Mouse (Mus musculus) cerebellum, postnatal 10 days (tissue): ENCODE measurements around the gene Gm13289.
"Not testable (repeated sequence)": the region's sequence is repeated elsewhere in the genome, so short reads cannot be mapped to it uniquely, and the experiment has no call there.

Source experiments
- DNase-seq, 2 experiments: peaks; one replicate each; pipeline ENCODE4 v3.0.0; 2021; ENCODE audit warnings: mixed read lengths in 2 of 2

Gm13289 gene

DNA sequence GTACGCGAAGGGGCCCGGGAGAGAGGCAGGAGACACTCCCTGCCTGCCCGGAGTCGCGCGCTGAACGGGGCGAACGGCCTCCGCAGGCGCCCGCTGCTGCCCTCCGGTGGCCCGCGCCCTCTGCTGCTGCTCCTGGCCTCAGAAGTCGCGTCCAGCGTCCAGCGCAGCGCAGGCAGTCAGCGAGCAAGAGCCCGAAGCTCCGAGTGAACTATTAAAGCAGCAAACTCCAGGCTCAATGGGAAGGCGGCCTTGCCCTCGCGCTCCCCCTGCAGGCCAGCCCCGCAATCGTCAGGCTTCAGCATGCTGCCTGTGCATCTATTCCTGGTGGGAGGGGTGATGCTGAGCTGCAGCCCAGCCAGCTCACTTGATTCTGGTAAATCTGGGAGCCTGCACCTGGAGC, at the start of gene Gm13289:
Gene Gm13289 (plus strand): TSS at position 301 of the 400 bp plus-strand sequence.
- not testable (repeated sequence) for DNase-seq

DNA sequence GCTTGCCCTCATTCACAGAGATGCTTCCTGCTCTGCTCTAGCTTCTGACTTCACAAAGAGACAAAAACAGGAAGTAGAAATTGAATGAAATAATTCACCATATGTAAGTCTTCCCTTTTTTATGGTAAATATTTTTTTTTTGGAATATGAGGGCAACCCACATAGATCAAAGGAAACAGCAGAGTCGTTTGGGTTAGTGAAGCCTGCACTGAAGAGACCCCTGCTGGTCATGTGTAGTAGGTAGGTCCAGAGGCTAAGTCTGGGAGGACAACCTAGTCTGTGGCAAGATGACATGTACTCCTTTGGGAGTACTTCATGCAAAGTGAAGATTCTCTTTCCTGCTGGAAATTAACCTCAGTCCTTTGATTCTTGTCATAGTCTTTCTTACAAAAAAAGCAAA, 49.4 kb upstream of the Gm13289 start:
- DNase-seq, result peak; percentile 45 to 47

DNA sequence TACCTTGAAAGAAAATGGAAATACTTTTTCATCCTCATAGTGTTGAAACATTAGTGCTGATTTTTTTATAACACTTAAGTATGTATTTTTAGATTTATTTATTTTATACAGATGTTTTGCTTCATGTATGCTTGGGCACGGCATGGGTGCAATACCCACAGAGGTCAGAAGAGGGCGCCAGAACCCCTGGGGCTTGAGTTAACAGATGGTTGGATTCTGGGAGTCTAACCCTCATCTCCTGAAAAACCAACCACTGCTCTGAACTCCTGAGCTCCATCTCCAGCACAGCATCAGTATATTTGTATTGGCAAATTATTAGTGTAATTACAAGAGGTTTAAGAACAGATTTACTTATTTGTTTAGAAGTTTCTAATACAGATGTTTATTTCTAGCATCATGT, 38.2 kb upstream of the Gm13289 start:
- peak; percentile 77 to 80 for DNase-seq

DNA sequence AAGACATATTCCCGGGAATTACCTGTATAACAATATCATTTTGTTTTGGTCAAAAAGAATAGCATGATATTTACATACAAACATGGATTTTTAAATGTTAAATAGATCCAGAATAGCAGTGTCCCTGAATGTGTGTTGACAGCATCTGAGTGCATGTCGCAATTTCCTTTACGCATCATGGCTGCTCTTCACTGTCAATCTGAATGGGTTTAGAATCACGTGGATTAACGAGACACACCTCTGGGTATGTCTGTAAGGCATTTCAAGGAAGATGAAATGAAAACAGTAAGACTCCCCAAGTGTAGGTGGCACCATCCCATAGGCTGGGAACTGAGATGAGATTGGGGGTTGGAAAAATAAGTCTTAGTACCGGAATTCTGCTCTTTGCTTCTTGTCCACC, 37.7 kb upstream of the Gm13289 start:
- no peak for DNase-seq

DNA sequence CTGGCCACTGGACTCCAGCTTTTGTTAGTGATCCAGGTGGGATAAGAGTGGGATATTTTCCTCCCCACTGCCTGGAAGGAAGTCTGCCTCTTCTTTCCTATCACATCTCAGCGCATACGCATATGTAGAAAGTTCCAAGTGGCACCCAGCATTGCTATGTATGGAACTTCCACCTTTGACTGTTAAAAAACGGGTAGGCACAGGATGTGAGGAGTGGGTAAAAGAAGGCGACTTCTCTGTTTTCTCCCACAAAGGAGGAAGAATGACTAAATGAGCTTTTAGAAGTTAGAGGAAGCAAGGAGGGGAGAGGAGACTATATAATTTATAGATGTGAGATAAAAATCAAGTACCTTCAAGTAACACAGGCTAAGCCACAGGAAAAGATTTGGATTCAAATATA, 35.3 kb upstream of the Gm13289 start:
- DNase-seq, result no peak

DNA sequence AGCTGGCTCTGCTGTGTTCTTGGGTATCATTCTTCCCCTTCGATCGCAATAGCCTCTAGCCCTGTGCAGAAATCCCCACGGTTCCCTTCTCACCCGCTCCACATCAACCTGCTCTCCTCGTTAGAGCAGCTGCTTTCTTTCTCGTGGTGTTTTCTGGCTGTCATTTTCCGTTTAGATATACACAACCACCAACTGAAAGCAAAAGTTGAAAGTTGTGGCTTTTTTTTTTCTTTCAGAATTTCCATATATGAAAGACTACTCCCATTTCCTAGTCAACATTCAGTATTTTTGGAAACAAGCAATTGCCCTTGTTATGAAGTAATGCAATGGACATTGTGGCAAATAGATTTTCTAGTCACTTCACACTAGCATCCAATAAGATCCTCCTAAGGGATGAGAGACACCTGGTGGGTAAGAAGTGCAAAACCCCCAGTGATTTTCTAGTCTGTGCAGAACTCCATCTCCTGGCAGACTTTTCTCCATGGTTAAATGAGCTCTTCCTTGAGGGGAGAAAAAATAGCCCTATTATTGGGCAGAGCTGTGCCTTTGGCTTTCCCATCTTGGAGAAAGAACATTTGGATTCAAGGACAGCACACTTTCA, 33.9 kb upstream of the Gm13289 start:
- DNase-seq, result no peak

DNA sequence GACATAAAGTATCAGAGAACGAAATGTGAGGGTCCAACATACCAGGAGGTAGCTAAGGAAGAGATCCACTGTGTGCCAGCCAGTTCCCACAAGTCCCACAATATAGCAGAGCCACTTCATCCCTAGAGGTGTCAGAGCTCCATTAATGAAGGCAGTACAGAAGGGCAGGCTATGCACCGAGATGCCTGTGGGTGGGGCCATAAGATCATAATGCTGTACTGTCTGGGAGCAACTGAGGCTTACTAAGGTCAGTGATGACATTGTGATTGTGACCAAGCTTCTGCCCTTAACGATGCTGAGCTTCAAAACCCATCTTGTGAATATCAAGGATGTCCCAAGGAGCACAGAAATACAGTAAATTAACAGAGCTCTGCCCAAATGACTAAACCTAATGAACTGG, 32.5 kb upstream of the Gm13289 start:
- peak in 1 of 2 experiments; percentile 20 for DNase-seq

DNA sequence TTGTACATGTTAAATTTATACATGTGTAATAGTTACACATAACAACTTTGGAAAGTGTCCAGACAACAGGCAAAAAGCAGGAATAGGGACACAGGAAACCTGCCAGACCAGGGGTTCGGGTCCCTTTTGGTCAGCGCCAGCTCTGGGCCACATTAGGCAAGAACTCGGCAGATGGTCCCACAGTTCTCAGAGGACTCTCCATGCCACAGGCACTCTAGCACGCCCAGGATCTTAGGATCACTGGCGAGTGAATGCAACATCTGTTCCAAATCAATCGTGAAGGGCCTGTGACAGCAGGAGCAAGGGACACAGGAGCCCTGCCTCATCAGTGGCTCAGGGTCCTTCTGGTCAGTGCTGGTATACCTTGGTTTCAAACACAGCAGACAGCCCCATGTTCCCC, 26.8 kb upstream of the Gm13289 start:
- peak in 1 of 2 experiments; percentile 15 for DNase-seq

DNA sequence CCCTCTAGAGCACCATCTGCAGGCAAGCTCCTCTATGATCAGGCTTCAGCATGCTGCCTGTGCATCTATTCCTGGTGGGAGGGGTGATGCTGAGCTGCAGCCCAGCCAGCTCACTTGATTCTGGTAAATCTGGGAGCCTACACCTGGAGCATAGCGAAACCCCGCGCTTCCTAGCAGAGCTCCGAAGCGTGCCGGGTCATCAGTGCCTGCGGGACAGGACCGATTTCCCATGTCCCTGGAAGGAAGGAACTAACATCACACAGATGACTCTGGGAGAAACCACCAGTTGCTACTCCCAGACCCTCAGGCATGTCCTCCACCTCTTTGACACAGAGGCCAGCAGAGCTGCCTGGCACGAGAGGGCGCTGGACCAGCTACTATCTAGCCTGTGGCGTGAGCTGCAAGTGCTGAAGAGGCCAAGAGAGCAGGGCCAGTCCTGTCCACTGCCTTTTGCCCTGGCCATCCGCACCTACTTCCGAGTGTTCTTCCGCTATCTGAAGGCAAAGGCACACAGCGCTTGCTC, 21.8 kb upstream of the Gm13289 start, which contains the start of gene Gm13271:
Gene Gm13271 (plus strand): TSS at position 51 of the 523 bp plus-strand sequence.
- peak; percentile 73 for DNase-seq

DNA sequence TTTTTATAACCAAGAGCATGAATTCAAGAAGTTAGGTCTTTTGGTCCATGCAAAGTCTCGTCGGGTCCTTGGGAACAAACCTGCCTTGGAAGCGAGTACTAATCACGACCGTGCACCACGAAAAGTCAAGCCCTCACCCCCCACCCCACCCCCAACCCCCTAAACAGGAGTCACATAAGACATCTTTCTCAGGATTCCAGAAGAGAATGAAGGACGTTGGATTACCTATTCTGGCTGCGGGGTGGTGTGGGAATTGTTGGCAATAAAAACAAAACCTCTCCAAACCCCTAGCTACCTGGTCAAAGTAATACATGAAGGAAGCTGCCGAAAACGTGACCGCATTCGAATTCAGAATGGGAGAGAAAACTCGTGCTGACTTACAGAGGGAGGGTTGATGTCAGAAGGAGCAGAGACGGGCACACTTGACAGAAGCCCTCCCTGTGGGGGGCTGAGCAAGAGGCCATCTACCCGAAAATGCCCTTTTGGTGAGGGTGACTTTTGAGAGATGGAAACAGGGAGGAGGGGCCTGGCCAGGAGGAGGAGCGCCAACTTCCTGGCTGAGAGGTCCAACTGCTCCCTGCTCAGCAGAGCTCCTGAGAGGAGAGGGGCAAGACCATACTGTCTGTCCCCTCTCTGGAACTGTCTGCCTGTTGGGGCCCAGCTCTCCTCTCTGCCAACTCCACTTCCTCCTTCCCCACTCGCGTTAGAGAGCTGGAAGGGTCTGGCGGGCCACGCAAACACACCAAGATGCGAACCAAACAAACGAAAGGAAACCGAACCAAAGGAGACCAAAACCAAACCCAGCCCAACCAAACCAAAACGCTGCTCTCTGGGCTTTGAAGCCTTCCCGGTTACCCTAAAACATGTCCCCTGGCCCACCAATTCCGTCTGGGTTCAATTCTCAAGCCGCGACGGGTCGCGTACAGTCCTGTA, 19.9 kb upstream of the Gm13289 start:
- DNase-seq, result peak; percentile 11 to 25

DNA sequence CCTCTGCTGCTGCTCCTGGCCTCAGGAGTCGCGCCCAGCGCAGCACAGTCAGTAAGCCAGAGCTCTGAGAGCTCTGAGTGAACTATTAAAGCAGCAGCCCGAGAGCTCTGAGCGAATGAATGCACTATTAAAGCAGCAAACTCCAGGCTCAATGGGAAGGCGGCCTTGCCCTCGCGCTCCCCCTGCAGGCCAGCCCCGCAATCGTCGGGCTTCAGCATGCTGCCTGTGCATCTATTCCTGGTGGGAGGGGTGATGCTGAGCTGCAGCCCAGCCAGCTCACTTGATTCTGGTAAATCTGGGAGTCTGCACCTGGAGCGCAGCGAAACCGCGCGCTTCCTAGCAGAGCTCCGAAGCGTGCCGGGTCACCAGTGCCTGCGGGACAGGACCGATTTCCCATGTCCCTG, 19.1 kb upstream of the Gm13289 start:
- peak; percentile 88 to 90 for DNase-seq

DNA sequence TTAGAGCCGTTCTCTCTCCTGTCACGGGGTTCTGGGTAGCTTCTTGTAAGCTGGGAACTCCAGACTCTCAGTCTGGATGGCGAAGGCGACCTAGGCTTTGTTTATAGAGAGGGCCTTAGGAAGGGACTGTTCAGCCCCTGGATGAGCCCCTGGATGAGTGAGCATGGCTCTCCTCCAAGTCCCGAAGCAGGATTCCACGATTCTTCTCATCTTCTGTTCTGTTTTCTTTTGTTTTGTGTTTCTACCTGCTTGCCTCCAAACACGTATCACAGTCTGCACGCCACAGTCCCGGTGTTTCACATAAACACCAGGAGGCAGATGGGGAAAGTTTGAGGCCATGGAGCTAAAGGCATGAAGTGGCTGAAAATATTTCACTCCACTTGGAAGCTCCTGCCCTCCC, 18.0 kb upstream of the Gm13289 start:
- not testable (repeated sequence) for DNase-seq

DNA sequence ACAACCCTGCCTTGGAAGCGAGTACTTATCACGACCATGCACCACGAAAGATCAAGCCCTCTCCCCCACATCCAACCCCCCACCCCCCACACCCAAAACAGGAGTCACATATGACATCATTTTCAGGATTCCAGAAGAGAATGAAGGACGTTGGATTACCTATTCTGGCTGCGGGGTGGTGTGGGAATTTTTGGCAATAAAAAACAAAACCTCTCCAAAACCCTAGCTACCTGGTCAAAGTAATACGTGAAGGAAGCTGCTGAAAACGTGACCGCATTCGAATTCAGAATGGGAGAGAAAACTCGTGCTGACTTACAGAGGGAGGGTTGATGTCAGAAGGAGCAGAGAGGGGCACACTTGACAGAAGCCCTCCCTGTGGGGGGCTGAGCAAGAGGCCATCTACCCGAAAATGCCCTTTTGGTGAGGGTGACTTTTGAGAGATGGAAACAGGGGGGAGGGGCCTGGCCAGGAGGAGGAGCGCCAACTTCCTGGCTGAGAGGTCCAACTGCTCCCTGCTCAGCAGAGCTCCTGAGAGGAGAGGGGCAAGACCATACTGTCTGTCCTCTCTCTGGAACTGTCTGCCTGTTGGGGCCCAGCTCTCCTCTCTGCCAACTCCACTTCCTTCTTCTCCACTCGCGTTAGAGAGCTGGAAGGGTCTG, 17.0 kb upstream of the Gm13289 start, which contains the start of gene Gm13283:
Gene Gm13283 (plus strand): TSS at position 510 of the 659 bp plus-strand sequence.
- peak; percentile 37 to 38 for DNase-seq

DNA sequence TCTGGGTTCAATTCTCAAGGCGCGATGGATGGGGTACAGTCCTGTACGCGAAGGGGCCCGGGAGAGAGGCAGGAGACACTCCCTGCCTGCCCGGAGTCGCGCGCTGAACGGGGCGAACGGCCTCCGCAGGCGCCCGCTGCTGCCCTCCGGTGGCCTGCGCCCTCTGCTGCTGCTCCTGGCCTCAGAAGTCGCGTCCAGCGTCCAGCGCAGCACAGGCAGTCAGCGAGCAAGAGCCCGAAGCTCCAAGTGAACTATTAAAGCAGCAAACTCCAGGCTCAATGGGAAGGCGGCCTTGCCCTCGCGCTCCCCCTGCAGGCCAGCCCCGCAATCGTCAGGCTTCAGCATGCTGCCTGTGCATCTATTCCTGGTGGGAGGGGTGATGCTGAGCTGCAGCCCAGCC, 16.3 kb upstream of the Gm13289 start:
- DNase-seq, result peak; percentile 62 to 78

DNA sequence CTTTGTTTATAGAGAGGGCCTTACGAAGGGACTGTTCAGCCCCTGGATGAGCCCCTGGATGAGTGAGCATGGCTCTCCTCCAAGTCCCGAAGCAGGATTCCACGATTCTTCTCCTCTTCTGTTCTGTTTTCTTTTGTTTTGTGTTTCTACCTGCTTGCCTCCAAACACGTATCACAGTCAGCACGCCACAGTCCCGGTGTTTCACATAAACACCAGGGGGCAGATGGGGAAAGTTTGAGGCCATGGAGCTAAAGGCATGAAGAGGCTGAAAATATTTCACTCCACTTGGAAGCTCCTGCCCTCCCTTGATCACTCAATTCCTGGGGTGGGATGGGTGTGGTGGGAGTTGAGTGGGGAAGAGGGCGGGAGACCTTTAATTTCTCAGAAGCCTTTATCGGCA, 14.9 kb upstream of the Gm13289 start:
- DNase-seq, result peak; percentile 74 to 78

DNA sequence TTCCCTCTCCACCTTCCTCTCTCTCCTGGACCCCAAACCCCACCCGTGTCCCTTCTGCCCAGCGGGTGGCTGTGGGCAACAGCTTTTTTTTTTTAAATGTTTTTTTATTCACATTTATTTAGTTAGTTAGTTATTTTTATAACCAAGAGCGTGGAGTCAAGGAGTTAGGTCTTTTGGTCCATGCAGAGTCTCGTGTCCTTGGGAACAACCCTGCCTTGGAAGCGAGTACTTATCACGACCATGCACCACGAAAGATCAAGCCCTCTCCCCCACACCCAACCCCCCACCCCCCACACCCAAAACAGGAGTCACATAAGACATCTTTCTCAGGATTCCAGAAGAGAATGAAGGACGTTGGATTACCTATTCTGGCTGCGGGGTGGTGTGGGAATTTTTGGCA, 14.4 kb upstream of the Gm13289 start:
- peak in 1 of 2 experiments; percentile 27 for DNase-seq

DNA sequence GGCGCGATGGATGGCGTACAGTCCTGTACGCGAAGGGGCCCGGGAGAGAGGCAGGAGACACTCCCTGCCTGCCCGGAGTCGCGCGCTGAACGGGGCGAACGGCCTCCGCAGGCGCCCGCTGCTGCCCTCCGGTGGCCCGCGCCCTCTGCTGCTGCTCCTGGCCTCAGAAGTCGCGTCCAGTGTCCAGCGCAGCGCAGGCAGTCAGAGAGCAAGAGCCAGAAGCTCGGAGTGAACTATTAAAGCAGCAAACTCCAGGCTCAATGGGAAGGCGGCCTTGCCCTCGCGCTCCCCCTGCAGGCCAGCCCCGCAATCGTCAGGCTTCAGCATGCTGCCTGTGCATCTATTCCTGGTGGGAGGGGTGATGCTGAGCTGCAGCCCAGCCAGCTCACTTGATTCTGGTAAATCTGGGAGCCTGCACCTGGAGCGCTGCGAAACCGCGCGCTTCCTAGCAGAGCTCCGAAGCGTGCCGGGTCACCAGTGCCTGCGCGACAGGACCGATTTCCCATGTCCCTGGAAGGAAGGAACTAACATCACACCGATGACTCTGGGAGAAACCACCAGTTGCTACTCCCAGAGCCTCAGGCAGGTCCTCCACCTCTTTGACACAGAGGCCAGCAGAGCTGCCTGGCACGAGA, 13.2 kb upstream of the Gm13289 start:
- DNase-seq, result peak; percentile 18 to 49

DNA sequence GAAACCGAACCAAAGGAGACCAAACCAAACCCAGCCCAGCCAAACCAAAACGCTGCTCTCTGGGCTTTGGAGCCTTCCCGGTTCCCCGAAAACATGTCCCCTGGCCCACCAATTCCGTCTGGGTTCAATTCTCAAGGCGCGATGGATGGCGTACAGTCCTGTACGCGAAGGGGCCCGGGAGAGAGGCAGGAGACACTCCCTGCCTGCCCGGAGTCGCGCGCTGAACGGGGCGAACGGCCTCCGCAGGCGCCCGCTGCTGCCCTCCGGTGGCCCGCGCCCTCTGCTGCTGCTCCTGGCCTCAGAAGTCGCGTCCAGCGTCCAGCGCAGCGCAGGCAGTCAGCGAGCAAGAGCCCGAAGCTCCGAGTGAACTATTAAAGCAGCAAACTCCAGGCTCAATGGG, 3.2 kb upstream of the Gm13289 start, which contains the start of gene Gm13290:
Gene Gm13290 (plus strand): TSS at position 301 of the 400 bp plus-strand sequence.
- DNase-seq, result not testable (repeated sequence)

DNA sequence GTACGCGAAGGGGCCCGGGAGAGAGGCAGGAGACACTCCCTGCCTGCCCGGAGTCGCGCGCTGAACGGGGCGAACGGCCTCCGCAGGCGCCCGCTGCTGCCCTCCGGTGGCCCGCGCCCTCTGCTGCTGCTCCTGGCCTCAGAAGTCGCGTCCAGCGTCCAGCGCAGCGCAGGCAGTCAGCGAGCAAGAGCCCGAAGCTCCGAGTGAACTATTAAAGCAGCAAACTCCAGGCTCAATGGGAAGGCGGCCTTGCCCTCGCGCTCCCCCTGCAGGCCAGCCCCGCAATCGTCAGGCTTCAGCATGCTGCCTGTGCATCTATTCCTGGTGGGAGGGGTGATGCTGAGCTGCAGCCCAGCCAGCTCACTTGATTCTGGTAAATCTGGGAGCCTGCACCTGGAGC, 2.8 kb downstream of the Gm13289 start, which contains the start of gene Gm13272:
Gene Gm13272 (plus strand): TSS at position 301 of the 400 bp plus-strand sequence.
- not testable (repeated sequence) for DNase-seq

DNA sequence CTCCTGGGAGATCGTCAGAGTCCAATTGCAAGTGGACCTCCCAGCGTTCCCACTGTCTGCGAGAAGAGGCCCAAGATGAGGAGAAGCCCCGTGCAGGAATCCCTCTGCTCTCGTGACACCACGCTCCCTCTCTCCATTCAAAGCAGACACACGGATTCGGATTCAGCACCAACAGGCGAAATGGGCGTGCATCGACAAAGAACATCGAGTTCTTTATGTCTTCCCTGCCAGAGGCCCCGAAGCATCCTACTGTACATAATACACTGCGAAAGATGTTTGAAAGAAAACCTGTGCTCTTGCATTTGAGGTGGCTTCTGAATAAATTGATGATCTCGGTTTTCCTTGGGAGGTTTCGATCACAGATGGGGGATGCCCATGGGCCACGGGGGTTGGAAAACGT, 3.6 kb downstream of the Gm13289 start:
- peak in 1 of 2 experiments; percentile 3 for DNase-seq

DNA sequence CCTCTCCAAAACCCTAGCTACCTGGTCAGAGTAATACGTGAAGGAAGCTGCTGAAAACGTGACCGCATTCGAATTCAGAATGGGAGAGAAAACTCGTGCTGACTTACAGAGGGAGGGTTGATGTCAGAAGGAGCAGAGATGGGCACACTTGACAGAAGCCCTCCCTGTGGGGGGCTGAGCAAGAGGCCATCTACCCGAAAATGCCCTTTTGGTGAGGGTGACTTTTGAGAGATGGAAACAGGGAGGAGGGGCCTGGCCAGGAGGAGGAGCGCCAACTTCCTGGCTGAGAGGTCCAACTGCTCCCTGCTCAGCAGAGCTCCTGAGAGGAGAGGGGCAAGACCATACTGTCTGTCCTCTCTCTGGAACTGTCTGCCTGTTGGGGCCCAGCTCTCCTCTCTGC, 5.1 kb downstream of the Gm13289 start, which contains the start of gene Ifnz:
Gene Ifnz (plus strand): TSS at position 301 of the 400 bp plus-strand sequence.
- not testable (repeated sequence) for DNase-seq

DNA sequence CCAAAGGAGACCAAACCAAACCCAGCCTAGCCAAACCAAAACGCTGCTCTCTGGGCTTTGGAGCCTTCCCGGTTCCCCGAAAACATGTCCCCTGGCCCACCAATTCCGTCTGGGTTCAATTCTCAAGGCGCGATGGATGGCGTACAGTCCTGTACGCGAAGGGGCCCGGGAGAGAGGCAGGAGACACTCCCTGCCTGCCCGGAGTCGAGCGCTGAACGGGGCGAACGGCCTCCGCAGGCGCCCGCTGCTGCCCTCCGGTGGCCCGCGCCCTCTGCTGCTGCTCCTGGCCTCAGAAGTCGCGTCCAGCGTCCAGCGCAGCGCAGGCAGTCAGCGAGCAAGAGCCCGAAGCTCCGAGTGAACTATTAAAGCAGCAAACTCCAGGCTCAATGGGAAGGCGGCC, 5.6 kb downstream of the Gm13289 start:
- DNase-seq, result not testable (repeated sequence)
